Mouse (Mus musculus) MEL (cell line): ENCODE data around the gene Camta2. TPM values are rescaled to one million over a fixed set of nuclear protein-coding genes. Genes with fewer than 3 reads are reported as not detected.

ENCODE experiments used
- DNase-seq: peaks from one replicate; pipeline ENCODE4 v3.0.0; 2011; ENCODE audit warnings: low read depth, low spot score
- H3K27ac ChIP-seq: 2 replicates; pipeline ENCODE4 v1.5.1; 2012; ENCODE audit warnings: low read depth, mild to moderate bottlenecking, control low read depth, low read length, moderate library complexity; ENCODE audit not compliant: control insufficient read depth
- H3K27me3 ChIP-seq, 2 experiments: fragments of 150-350 bp in 1 of 2; sonication (generic) in 1 of 2; 2 replicates each; pipeline ENCODE4 v1.6.1; 2012; ENCODE audit warnings: low read length in 2 of 2, mild to moderate bottlenecking in 2 of 2, improper control_type of control experiment in 1 of 2, moderate library complexity in 1 of 2; ENCODE audit not compliant: insufficient read depth in 2 of 2, control insufficient read depth in 1 of 2
- H3K36me3 ChIP-seq, 2 experiments: 2 replicates each; pipeline ENCODE4 v1.6.1; 2012 to 2014; ENCODE audit warnings: low read length in 2 of 2, improper control_type of control experiment in 1 of 2, inconsistent platforms in 1 of 2, mild to moderate bottlenecking in 1 of 2; ENCODE audit not compliant: insufficient read depth in 2 of 2, control insufficient read depth in 1 of 2
- H3K4me1 ChIP-seq, 2 experiments: fragments of 150-350 bp in 1 of 2; sonication (generic) in 1 of 2; 2 replicates each; pipeline ENCODE4 v1.6.1; 2012; ENCODE audit warnings: low read length in 2 of 2, improper control_type of control experiment in 1 of 2, mild to moderate bottlenecking in 1 of 2; ENCODE audit not compliant: insufficient read depth in 2 of 2, control insufficient read depth in 1 of 2
- H3K4me3 ChIP-seq, 2 experiments: fragments of 150-350 bp in 1 of 2; sonication (generic) in 1 of 2; 2 replicates each; pipeline ENCODE4 v1.5.1; 2012; ENCODE audit warnings: low read depth in 2 of 2, low read length in 2 of 2, mild to moderate bottlenecking in 2 of 2, moderate library complexity in 2 of 2, control low read depth in 1 of 2, improper control_type of control experiment in 1 of 2; ENCODE audit not compliant: control insufficient read depth in 1 of 2, insufficient read depth in 1 of 2
- H3K79me2 ChIP-seq: 2 replicates; pipeline ENCODE4 v1.6.1; 2012; ENCODE audit warnings: mild to moderate bottlenecking, low read length, moderate library complexity; ENCODE audit not compliant: control insufficient read depth, poor library complexity, insufficient read depth
- H3K9ac ChIP-seq: 2 replicates; pipeline ENCODE4 v1.6.1; 2012; ENCODE audit warnings: low read depth, mild to moderate bottlenecking, control low read depth, low read length, moderate library complexity; ENCODE audit not compliant: control insufficient read depth, poor library complexity, severe bottlenecking
- H3K9me3 ChIP-seq: fragments of 150-350 bp; sonication (generic); replicated peaks from 2 replicates; pipeline ENCODE4 v1.6.1; 2012; ENCODE audit warnings: mild to moderate bottlenecking, low read length, improper control_type of control experiment, moderate library complexity; ENCODE audit not compliant: insufficient read depth
- BHLHE40 ChIP-seq: IDR thresholded peaks from 2 replicates; pipeline ENCODE4 v1.6.1; 2012; ENCODE audit warnings: low read depth, mild to moderate bottlenecking, inconsistent platforms, low read length, improper control_type of control experiment, borderline replicate concordance
- CHD2 ChIP-seq: IDR thresholded peaks from 2 replicates; pipeline ENCODE4 v1.6.1; 2011; ENCODE audit warnings: low read length, improper control_type of control experiment
- CTCF ChIP-seq, 3 experiments: IDR thresholded peaks in 2 of 3; conservative IDR thresholded peaks in 1 of 3; 2 replicates each; pipeline ENCODE4 v1.5.1; 2011 to 2012; ENCODE audit warnings: low read length in 3 of 3, low read depth in 2 of 3, mild to moderate bottlenecking in 2 of 3, improper control_type of control experiment in 1 of 3, inconsistent platforms in 1 of 3, mixed read lengths in 1 of 3, moderate library complexity in 1 of 3; ENCODE audit not compliant: control insufficient read depth in 1 of 3, insufficient read depth in 1 of 3, poor library complexity in 1 of 3, severe bottlenecking in 1 of 3
- E2F4 ChIP-seq: IDR thresholded peaks from 2 replicates; pipeline ENCODE4 v1.6.1; 2011; ENCODE audit warnings: low read depth, low read length, improper control_type of control experiment, borderline replicate concordance
- ELF1 ChIP-seq: IDR thresholded peaks from 2 replicates; pipeline ENCODE4 v1.6.1; 2014; ENCODE audit warnings: low read depth, mild to moderate bottlenecking, inconsistent platforms, low read length, improper control_type of control experiment, moderate library complexity
- GABPA ChIP-seq: IDR thresholded peaks from 2 replicates; pipeline ENCODE4 v1.6.1; 2012; ENCODE audit warnings: low read depth, mild to moderate bottlenecking, inconsistent platforms, low read length, improper control_type of control experiment, moderate library complexity
- GATA1 ChIP-seq: IDR thresholded peaks from 2 replicates; pipeline ENCODE4 v1.6.1; 2011; ENCODE audit warnings: low read depth, low read length, improper control_type of control experiment
- HCFC1 ChIP-seq: IDR thresholded peaks from 2 replicates; pipeline ENCODE4 v1.6.1; 2012; ENCODE audit warnings: low read depth, mild to moderate bottlenecking, inconsistent platforms, low read length, improper control_type of control experiment, moderate library complexity
- KAT2A ChIP-seq: conservative IDR thresholded peaks from 2 replicates; pipeline ENCODE4 v1.6.1; 2012; ENCODE audit warnings: low read depth, low read length, improper control_type of control experiment, inconsistent platforms
- MAFK ChIP-seq: IDR thresholded peaks from 2 replicates; pipeline ENCODE4 v1.6.1; 2011; ENCODE audit warnings: low read depth, mild to moderate bottlenecking, low read length, improper control_type of control experiment, borderline replicate concordance
- MYB ChIP-seq: IDR thresholded peaks from 2 replicates; pipeline ENCODE4 v1.6.1; 2011; ENCODE audit warnings: mild to moderate bottlenecking, low read depth, low read length, improper control_type of control experiment
- NRF1 ChIP-seq: IDR thresholded peaks from 2 replicates; pipeline ENCODE4 v1.6.1; 2014; ENCODE audit warnings: low read depth, mild to moderate bottlenecking, inconsistent platforms, low read length, improper control_type of control experiment, moderate library complexity; ENCODE audit not compliant: poor library complexity, insufficient read depth, severe bottlenecking
- POLR2AphosphoS2 ChIP-seq: IDR thresholded peaks from 2 replicates; pipeline ENCODE4 v1.6.1; 2011; ENCODE audit warnings: low read length, improper control_type of control experiment
- POLR2AphosphoS5 ChIP-seq: IDR thresholded peaks from 2 replicates; pipeline ENCODE4 v1.6.1; 2012; ENCODE audit warnings: low read depth, borderline replicate concordance, mild to moderate bottlenecking, inconsistent platforms, low read length, moderate library complexity, mixed read lengths
- RCOR1 ChIP-seq: IDR thresholded peaks from 2 replicates; pipeline ENCODE4 v1.6.1; 2012; ENCODE audit warnings: low read depth, mild to moderate bottlenecking, inconsistent platforms, low read length, improper control_type of control experiment
- SIN3A ChIP-seq: IDR thresholded peaks from 2 replicates; pipeline ENCODE4 v1.6.1; 2012; ENCODE audit warnings: low read length, improper control_type of control experiment, inconsistent platforms
- SMC3 ChIP-seq: IDR thresholded peaks from 2 replicates; pipeline ENCODE4 v1.6.1; 2011; ENCODE audit warnings: low read depth, low read length, improper control_type of control experiment
- TAL1 ChIP-seq: IDR thresholded peaks from 2 replicates; pipeline ENCODE4 v1.6.1; 2012; ENCODE audit warnings: mild to moderate bottlenecking, inconsistent platforms, low read length, moderate library complexity, mixed read lengths
- TBP ChIP-seq: IDR thresholded peaks from 2 replicates; pipeline ENCODE4 v1.8.0; 2011; ENCODE audit warnings: low read depth, low read length, improper control_type of control experiment
- TCF12 ChIP-seq: IDR thresholded peaks from 2 replicates; pipeline ENCODE4 v1.6.1; 2014; ENCODE audit warnings: low read depth, mild to moderate bottlenecking, inconsistent platforms, low read length, improper control_type of control experiment, moderate library complexity
- USF2 ChIP-seq, 2 experiments: IDR thresholded peaks; 2 replicates each; pipeline ENCODE4 v1.6.1; 2011 to 2012; ENCODE audit warnings: improper control_type of control experiment in 2 of 2, low read length in 2 of 2, borderline replicate concordance in 1 of 2, inconsistent platforms in 1 of 2, low read depth in 1 of 2, mild to moderate bottlenecking in 1 of 2; ENCODE audit not compliant: insufficient read depth in 1 of 2
- ZKSCAN1 ChIP-seq: IDR thresholded peaks from 2 replicates; pipeline ENCODE4 v1.6.1; 2012; ENCODE audit warnings: low read depth, mild to moderate bottlenecking, inconsistent platforms, low read length, improper control_type of control experiment, moderate library complexity
- ZMIZ1 ChIP-seq: IDR thresholded peaks from 2 replicates; pipeline ENCODE4 v1.6.1; 2012; ENCODE audit warnings: low read depth, mild to moderate bottlenecking, inconsistent platforms, low read length, improper control_type of control experiment, moderate library complexity
- polyA plus RNA-seq, 2 experiments: library from polyadenylated mRNA; stranded (reverse) in 1 of 2; unstranded in 1 of 2; fragments of >175 nt in 1 of 2; fragments of >200 nt in 1 of 2; gene quantifications; 2 replicates each; pipeline versions ENCODE4 v1.2.1 to v1.2.4; 2012; ENCODE audit warnings: low replicate concordance in 2 of 2, low read depth in 1 of 2; ENCODE audit not compliant: insufficient read length in 2 of 2, insufficient read depth in 1 of 2, missing spikeins in 1 of 2
- total RNA-seq: library from RNA; depleted of rRNA; stranded (reverse); fragments of 300-350 nt; gene quantifications from 2 replicates; pipeline ENCODE4 v1.2.3, GENCODE M21; 2012

Gene Camta2
- total and polyA plus RNA-seq, 3 experiments, result 1.9 to 15.0 TPM; not detected in 1

DNA sequence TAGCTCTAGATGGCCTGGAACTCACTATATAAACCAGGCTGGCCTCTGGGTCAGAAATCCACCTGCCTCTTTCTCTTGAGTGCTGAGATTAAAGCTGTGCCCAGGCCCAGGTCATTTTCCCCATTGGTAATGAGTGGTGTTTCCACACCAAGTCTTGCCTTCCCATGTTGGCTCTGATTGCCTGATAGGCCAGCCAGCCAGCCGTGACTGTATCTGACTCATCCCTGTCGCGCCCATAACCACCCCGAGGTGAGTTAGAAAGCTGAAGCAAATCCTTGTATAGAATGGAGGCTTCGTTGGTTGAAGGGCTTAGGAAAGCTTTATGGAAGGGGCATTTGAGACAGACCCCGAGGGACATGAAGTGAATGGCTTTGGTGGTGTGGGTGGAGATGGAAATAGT lies 27.9 kb upstream of the Camta2 start:
- no peak for DNase-seq
- Histone ChIP-seq H3K4me3 (no peak overlapping the region), H3K79me2 (no peaks in the 10 kb centered on the region), H3K36me3 (peaks cover 0 to 2% of the 10 kb centered on the region in 2 experiments; a peak in 2 of 4 replicates), H3K27ac (no peak overlapping the region), H3K27me3 (no peaks in the 10 kb centered on the region), H3K9me3 (no peaks in the 10 kb centered on the region), H3K4me1 (peaks cover 0 to 2% of the 10 kb centered on the region in 2 experiments; a peak in 1 of 4 replicates), H3K9ac (no peak overlapping the region)
- no peak for TF ChIP-seq TBP
- TF ChIP-seq ZMIZ1, result no peak
- no peak for TF ChIP-seq SMC3
- TF ChIP-seq GABPA, result no peak
- no peak for TF ChIP-seq TCF12
- no peak for TF ChIP-seq ELF1
- no peak for TF ChIP-seq POLR2AphosphoS2
- TF ChIP-seq MYB, result no peak
- TF ChIP-seq SIN3A, result no peak
- TF ChIP-seq USF2 (IDR thresholded peaks at IDR 0.05; ENCODE audit: borderline replicate concordance in 1 of 2, insufficient read depth in 1 of 2, low read depth in 1 of 2, low read length in 2 of 2), result no peak
- TF ChIP-seq RCOR1, result no peak

DNA sequence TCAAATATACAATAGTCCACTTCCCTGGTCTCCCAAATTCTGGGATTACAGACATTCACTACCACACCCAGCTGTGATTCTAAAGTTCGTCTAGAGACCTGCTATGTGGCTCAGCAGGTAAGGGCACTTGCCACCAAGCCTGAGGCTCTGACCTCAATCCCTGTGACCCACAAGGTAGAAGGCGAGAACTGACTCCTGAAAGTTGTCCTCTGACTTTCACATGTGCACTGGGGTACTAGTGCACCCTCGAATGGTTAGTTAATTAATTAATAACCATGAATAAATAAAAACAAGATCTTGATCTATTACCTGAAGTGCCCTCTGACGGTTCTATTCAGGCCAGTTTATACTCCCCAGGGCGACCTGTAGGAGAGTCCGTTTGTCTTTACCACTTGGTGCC lies 25.3 kb upstream of the Camta2 start:
- no peaks in the 10 kb centered on the region for H3K27me3 ChIP-seq
- H3K36me3 ChIP-seq, result no peaks in the 10 kb centered on the region; a peak in 1 of 4 replicates
- H3K4me3 ChIP-seq, result no peak overlapping the region
- no peak overlapping the region for H3K9ac ChIP-seq
- no peak overlapping the region for H3K27ac ChIP-seq
- no peaks in the 10 kb centered on the region for H3K9me3 ChIP-seq
- no peaks in the 10 kb centered on the region for H3K4me1 ChIP-seq
- DNase-seq, result no peak
- TF ChIP-seq USF2 (IDR thresholded peaks at IDR 0.05; ENCODE audit: borderline replicate concordance in 1 of 2, insufficient read depth in 1 of 2, low read depth in 1 of 2, low read length in 2 of 2), result no peak
- TF ChIP-seq RCOR1, result no peak
- TF ChIP-seq CTCF (IDR thresholded peaks at IDR 0.05 in 2 of 3, conservative IDR thresholded peaks at IDR 0.05 in 1 of 3; ENCODE audit: control insufficient read depth in 1 of 3, insufficient read depth in 1 of 3, low read depth in 2 of 3, low read length in 3 of 3, poor library complexity in 1 of 3, severe bottlenecking in 1 of 3), result no peak
- TF ChIP-seq GATA1, result no peak
- TF ChIP-seq MAFK, result no peak
- TF ChIP-seq BHLHE40, result no peak
- no peak for TF ChIP-seq HCFC1
- TF ChIP-seq CHD2, result no peak
- TF ChIP-seq POLR2AphosphoS5, result no peak
- no peak for TF ChIP-seq TAL1
- no peak for TF ChIP-seq ZKSCAN1
- TF ChIP-seq NRF1, result no peak
- TF ChIP-seq KAT2A, result no peak
- TF ChIP-seq TBP, result no peak
- TF ChIP-seq MYB, result no peak
- TF ChIP-seq E2F4, result no peak
- TF ChIP-seq SMC3, result no peak
- TF ChIP-seq, all 39 proteins: peak for 0
- no peaks in the 10 kb centered on the region for H3K79me2 ChIP-seq
